Mouse (Mus musculus) liver, postnatal 0 days (tissue): ENCODE data around the gene Cdcp2.

Experiments used
- CTCF ChIP-seq: sonication (generic); IDR thresholded peaks from 2 replicates; pipeline ENCODE4 v1.5.1; 2016; ENCODE audit warnings: antibody characterized with exemption, low read depth
- EP300 ChIP-seq: IDR thresholded peaks from 2 replicates; pipeline ENCODE4 v1.6.1; 2016; ENCODE audit warnings: antibody characterized with exemption, low read depth, mild to moderate bottlenecking

GRCm38 (mm10) chr4:107078894-107079293 lies 17.8 kb upstream of the Cdcp2 start:
- TF ChIP-seq EP300 (no peak), CTCF (no peak)
